Mouse (Mus musculus): ENCODE results near the gene Gm43552. TPM values are rescaled to one million over a fixed set of nuclear protein-coding genes. Genes with fewer than 3 reads are reported as not detected.
A peak's percentile ranks its signal among the peaks of the same experiment; 100 is the strongest.

Gm43552 gene
- polyA plus RNA-seq, 1 experiment from 2014 or later, result not detected

DNA sequence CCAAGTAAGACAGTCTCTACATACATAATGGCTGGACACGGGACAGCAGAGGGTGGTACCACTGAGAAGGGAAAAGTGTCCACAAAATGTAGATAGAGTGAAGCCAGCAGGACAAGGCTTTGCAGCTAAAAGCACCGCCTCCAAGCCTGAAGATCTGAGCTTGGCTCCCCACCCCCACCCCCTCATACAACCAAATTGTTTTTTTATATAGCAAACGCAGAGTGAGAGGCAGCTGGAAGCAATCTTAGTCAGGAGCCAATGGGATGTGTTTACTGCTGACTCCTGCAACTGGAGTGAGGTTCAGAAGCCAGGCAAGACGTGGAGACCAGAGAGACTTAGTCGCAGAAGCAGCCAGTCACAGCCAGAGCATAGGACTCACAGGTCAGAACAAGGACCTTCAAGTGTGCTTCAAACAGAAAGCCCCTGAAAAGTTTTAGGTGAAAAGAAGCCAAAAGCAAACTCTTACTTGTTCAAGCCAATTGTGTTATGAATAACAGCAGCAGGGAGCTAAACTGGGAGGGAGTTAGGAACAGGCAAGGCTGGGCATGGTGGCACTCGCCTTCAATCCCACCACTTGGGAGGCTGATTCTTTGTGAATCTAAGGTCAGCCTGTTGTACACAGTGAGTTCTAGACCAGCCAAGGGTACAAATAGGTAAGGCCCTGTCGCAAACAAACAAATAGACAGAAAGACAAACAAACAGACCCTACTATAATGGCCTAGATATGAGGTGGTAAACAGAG is 35.4 kb downstream of the Gm43552 start:
- Histone ChIP-seq H3K4me2 (replicated peaks) (no peak overlapping the region), H3K9ac (no peak overlapping the region), H3K4me1 (no peaks in the 10 kb centered on the region), H3K4me3 (no peak overlapping the region), H3K27me3 (no peaks in the 10 kb centered on the region), H3K27ac (no peak overlapping the region), H3K36me3 (peaks cover 25% of the 10 kb centered on the region), H3K9me3 (replicated peaks) (no peaks in the 10 kb centered on the region)
- WGBS, result 65% methylated on average over 7 of the region's 7 CpGs
- no peak for ATAC-seq (ENCODE audit: low FRiP score)

DNA sequence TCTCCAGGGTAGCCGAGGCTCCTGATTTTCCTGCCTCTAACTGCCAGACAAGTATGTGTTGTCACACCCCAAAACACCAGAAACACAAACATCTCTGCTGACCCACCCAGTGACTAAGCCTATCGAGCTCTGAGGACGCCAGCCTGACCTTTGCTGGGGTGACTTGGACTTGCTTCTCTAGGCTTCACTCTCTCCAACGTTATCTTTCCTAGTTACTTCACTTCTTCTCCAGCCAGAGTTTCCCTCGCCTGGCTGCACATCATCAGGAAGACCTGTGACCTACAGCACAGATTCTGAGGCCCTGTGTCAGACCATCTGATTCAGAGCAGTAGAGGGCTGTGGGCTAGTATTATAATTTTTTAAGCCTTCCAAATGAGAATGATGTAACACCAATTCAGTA is 37.9 kb downstream of the Gm43552 start:
- H3K27ac ChIP-seq, result no peak overlapping the region
- no peak overlapping the region for H3K9ac ChIP-seq
- H3K27me3 ChIP-seq, result no peaks in the 10 kb centered on the region
- no peaks in the 10 kb centered on the region for H3K4me1 ChIP-seq
- H3K4me2 ChIP-seq (replicated peaks), result no peak overlapping the region
- peaks cover 26% of the 10 kb centered on the region for H3K36me3 ChIP-seq
- no peak for ATAC-seq (ENCODE audit: low FRiP score)
- WGBS, result 77% methylated on average over 5 of the region's 5 CpGs
- no peak overlapping the region for H3K4me3 ChIP-seq
- no peaks in the 10 kb centered on the region for H3K9me3 ChIP-seq (replicated peaks)

GRCm38 (mm10) chr5:65448941-65449340 is 43.7 kb downstream of the Gm43552 start:
- Histone ChIP-seq H3K36me3 (peaks cover 23% of the 10 kb centered on the region), H3K27ac (no peak overlapping the region), H3K4me3 (no peak overlapping the region), H3K9ac (no peak overlapping the region), H3K27me3 (no peaks in the 10 kb centered on the region), H3K4me1 (no peaks in the 10 kb centered on the region), H3K9me3 (replicated peaks) (no peaks in the 10 kb centered on the region), H3K4me2 (replicated peaks) (no peak overlapping the region)
- WGBS, result 79% methylated on average over 4 of the region's 4 CpGs
- no peak for ATAC-seq (ENCODE audit: low FRiP score)

DNA sequence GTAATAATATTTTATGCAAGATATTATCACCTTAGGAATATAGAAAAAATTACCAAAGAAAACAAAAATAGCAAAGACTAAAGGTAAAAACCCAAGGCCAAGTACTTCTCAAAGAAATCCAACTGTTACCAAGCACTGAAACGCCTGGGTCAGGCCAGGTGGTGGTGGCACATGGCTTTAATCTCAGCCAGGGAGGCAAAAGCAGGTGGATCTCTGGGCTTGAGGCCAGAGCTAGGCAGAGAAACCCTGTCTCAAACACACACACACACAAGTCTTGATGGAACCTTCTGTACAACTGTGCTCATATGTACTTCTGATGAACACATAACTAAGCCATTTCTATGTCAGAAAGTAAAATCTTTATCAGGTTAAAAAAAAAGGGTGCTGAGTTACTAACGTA is 44.8 kb downstream of the Gm43552 start:
- H3K9ac ChIP-seq, result no peak overlapping the region
- no peak overlapping the region for H3K4me3 ChIP-seq
- H3K27ac ChIP-seq, result no peak overlapping the region
- 77% methylated on average over 2 of the region's 2 CpGs for WGBS
- H3K4me1 ChIP-seq, result no peaks in the 10 kb centered on the region
- H3K27me3 ChIP-seq, result no peaks in the 10 kb centered on the region
- no peaks in the 10 kb centered on the region for H3K9me3 ChIP-seq (replicated peaks)
- H3K36me3 ChIP-seq, result peaks cover 23% of the 10 kb centered on the region
- ATAC-seq (ENCODE audit: low FRiP score), result no peak
- H3K4me2 ChIP-seq (replicated peaks), result no peak overlapping the region

GRCm38 (mm10) chr5:65446756-65447155 is 45.9 kb downstream of the Gm43552 start:
- 85% methylated on average over 2 of the region's 2 CpGs for WGBS
- ATAC-seq (ENCODE audit: low FRiP score), result no peak
- peaks cover 18% of the 10 kb centered on the region for H3K36me3 ChIP-seq
- H3K4me3 ChIP-seq, result no peak overlapping the region
- no peak overlapping the region for H3K4me2 ChIP-seq (replicated peaks)
- no peaks in the 10 kb centered on the region for H3K4me1 ChIP-seq
- H3K27ac ChIP-seq, result no peak overlapping the region
- H3K9ac ChIP-seq, result no peak overlapping the region
- no peaks in the 10 kb centered on the region for H3K27me3 ChIP-seq
- no peaks in the 10 kb centered on the region for H3K9me3 ChIP-seq (replicated peaks)

- Histone ChIP-seq H3K4me2 (replicated peaks) (no peak overlapping the region), H3K27ac (no peak overlapping the region), H3K4me3 (no peak overlapping the region), H3K27me3 (no peaks in the 10 kb centered on the region), H3K4me1 (no peaks in the 10 kb centered on the region), H3K9me3 (replicated peaks) (no peaks in the 10 kb centered on the region), H3K9ac (no peak overlapping the region), H3K36me3 (peaks cover 12% of the 10 kb centered on the region)
- ATAC-seq (ENCODE audit: low FRiP score), result no peak
- WGBS, result 62% methylated on average over 5 of the region's 6 CpGs
Observed at GRCm38 (mm10) chr5:65444981-65445380, 47.7 kb downstream of the Gm43552 start.

DNA sequence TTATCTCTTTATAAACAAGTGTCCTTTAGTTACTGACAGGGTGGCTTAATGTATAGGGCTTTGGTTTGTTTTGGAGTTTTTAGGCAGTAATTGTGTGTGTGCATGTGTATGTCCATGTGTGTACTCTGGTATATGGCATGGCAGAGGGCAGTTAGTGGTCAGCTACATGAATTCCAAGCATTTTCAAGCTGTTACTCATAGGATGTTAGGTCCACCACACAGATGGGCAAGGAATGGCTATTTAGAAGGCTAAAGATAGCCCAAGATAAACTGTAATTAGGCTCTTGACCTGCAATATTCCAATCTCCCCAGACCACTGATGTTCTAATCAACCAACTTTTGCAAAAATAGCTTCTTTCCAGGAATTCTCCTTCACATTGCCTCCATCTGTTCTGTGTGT is 54.6 kb downstream of the Gm43552 start:
- Histone ChIP-seq H3K4me2 (replicated peaks) (no peak overlapping the region), H3K4me1 (peaks cover 13% of the 10 kb centered on the region; the same call in 1 of the 2 replicates), H3K36me3 (no peaks in the 10 kb centered on the region), H3K9ac (no peak overlapping the region), H3K4me3 (no peak overlapping the region), H3K9me3 (replicated peaks) (no peaks in the 10 kb centered on the region), H3K27me3 (no peaks in the 10 kb centered on the region), H3K27ac (no peak overlapping the region)
- no peak for ATAC-seq (ENCODE audit: low FRiP score)

DNA sequence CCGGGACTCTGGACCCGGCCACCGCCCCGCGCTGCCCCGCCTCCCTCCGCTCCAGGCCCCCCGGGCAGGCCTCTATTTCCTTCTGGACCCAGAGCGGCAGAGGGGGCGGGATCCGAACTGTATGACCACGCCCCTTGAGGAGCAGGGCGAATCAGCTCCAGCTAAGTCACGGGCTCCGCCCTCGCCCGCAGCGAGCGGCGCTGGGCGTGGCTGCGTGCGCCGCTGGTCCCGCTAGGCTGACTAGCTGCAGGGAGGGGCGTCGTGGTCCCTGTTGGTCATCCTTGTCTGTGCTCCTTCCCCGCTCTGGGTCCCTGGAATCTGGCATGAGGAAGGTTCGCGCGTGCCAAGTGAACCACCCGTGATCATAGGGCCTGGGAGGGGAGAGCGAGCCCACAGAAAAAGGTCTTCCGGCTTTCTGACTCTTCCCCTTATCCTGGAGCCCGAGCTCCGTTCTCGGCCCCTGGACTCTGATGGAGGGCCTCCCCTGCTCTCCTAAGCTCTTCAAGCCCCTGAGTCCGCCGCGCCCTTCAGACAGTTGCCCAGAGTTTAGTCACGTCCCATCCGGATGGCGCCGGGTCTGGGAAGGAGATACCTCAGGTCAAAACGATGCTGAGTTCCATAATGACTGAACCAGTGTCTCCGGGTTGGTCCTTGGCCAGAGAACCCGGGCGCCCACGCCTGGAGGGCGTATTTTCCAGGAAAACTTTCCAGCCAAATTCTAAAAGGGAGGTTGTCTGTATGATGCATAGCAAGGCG is 56.6 kb downstream of the Gm43552 start, which contains the start of gene Ugdh:
Ugdh (minus strand) TSS at position 144 of the 756 bp plus-strand sequence.
- Histone ChIP-seq H3K4me2 (replicated peaks) (peak within 1 kb of the TSS; percentile 67), H3K4me3 (peak within 1 kb of the TSS; percentile 78), H3K4me1 (peaks cover 13% of the 10 kb centered on the region; the same call in 1 of the 2 replicates), H3K9me3 (replicated peaks) (no peaks in the 10 kb centered on the region), H3K9ac (peak within 1 kb of the TSS; percentile 89), H3K27ac (peak within 1 kb of the TSS; percentile 72), H3K27me3 (no peaks in the 10 kb centered on the region), H3K36me3 (no peaks in the 10 kb centered on the region)
- WGBS, result under 1% methylated on average over 51 of the region's 51 CpGs
- peak; percentile 99 for ATAC-seq (ENCODE audit: low FRiP score)

DNA sequence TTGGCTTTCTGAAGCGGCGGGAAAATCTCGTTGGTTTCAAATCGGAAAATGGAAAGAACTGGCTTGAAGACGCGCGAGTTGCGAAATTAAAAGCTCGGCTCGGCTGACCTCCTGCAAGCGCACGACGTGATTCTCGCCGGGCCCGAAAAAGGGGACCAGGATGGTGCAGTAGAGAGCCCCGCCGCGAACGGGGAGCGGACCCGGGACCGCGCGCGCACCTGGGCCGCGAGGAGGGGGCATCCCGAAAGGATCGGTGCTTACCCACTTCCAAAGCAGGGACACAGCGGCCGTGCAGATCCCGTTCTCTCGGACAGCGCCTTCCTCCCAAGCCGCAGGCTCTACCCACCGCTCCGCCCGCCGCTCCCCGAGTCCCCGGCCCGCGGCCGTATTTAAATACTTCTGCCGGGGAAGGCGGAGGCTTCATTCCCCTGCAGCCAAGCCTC is 57.2 kb downstream of the Gm43552 start:
- WGBS, result 0% methylated on average over 42 of the region's 47 CpGs
- H3K4me1 ChIP-seq, result peaks cover 13% of the 10 kb centered on the region; the same call in 1 of the 2 replicates
- H3K27me3 ChIP-seq, result no peaks in the 10 kb centered on the region
- no peaks in the 10 kb centered on the region for H3K9me3 ChIP-seq (replicated peaks)
- peak; percentile 84 for ATAC-seq (ENCODE audit: low FRiP score)
- H3K27ac ChIP-seq, result peak overlapping the region; percentile 72
- H3K9ac ChIP-seq, result peak overlapping the region; percentile 89
- H3K4me3 ChIP-seq, result peak overlapping the region; percentile 78
- peak overlapping the region; percentile 67 for H3K4me2 ChIP-seq (replicated peaks)
- peaks cover under 1% of the 10 kb centered on the region; the same call in 1 of the 2 replicates for H3K36me3 ChIP-seq

GRCm38 (mm10) chr5:65434471-65435362 is 57.9 kb downstream of the Gm43552 start:
- Histone ChIP-seq H3K27ac (peak overlapping the region; percentile 72), H3K4me3 (peak overlapping the region; percentile 78), H3K36me3 (peaks cover 4% of the 10 kb centered on the region; the same call in 1 of the 2 replicates)

DNA sequence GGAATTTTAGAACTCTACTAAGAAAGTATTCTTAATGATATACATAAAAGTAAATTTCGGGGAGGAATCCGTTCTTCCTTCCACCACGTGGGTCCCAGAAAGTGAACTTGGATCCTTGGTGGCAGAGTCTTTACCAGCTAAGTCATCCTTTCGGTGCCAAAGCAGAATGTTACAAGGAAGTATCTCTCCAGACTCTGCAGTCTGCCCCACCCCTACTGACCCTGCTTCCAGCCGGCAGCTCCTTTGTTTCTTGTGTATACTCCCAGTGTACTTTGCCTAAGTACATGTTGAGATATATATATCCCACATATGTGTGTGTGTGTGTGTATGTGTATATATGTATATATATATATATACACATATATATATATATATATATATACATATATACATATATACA is 63.2 kb downstream of the Gm43552 start:
- Histone ChIP-seq H3K27ac (no peak overlapping the region), H3K27me3 (no peaks in the 10 kb centered on the region), H3K9ac (no peak overlapping the region), H3K4me2 (replicated peaks) (no peak overlapping the region), H3K9me3 (replicated peaks) (no peaks in the 10 kb centered on the region), H3K4me1 (peaks cover 5% of the 10 kb centered on the region; the same call in 1 of the 2 replicates), H3K36me3 (peaks cover 20% of the 10 kb centered on the region), H3K4me3 (no peak overlapping the region)
- WGBS, result 89% methylated on average over 5 of the region's 5 CpGs
- no peak for ATAC-seq (ENCODE audit: low FRiP score)

More at GRCm38 (mm10) chr5:65434471-65435362, 57.9 kb downstream of the Gm43552 start:
- peak overlapping the region; percentile 89 for H3K9ac ChIP-seq
- H3K9me3 ChIP-seq (replicated peaks), result no peaks in the 10 kb centered on the region
- H3K27me3 ChIP-seq, result no peaks in the 10 kb centered on the region
- WGBS, result 5% methylated on average over 15 of the region's 15 CpGs
- H3K4me2 ChIP-seq (replicated peaks), result peak overlapping the region; percentile 67
- ATAC-seq (ENCODE audit: low FRiP score), result no peak
- H3K4me1 ChIP-seq, result peaks cover 13% of the 10 kb centered on the region; the same call in 1 of the 2 replicates

DNA sequence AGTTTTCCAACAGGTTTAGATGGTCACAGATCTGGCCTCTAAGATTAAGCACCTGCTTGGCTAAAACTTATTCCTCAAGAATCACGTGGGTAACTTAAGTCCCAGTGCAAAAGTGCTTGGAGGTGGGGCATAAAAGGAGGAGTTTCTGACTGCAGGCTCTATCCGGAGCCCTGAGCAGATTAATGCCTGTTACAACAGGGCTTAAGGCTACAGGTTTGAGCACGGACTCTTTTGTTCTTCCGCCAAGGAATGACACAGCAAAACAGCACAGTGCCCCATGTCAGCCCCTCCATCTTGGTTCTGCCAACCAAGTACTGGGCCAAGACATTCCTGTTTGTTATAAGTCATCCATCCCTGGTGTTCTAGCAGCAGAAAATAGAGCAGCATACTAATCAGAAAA is 64.3 kb downstream of the Gm43552 start:
- H3K4me1 ChIP-seq, result 0 out of 2 replicates have a peak, but pooled peaks cover under 1% of the 10 kb centered on the region
- no peak overlapping the region for H3K27ac ChIP-seq
- WGBS, result 54% methylated on average over 4 of the region's 4 CpGs
- H3K9me3 ChIP-seq (replicated peaks), result no peaks in the 10 kb centered on the region
- H3K9ac ChIP-seq, result no peak overlapping the region
- no peak overlapping the region for H3K4me2 ChIP-seq (replicated peaks)
- H3K36me3 ChIP-seq, result peaks cover 28% of the 10 kb centered on the region
- ATAC-seq (ENCODE audit: low FRiP score), result no peak
- H3K27me3 ChIP-seq, result no peaks in the 10 kb centered on the region
- H3K4me3 ChIP-seq, result no peak overlapping the region
